Mouse (Mus musculus) small intestine, adult 2 months (tissue): ENCODE results near the gene Phgr1.

Experiments used
- CTCF ChIP-seq: fragments of 200-500 bp; IDR thresholded peaks from 2 replicates; pipeline ENCODE4 v1.5.1; 2012; ENCODE audit warnings: low read depth, mild to moderate bottlenecking, control low read depth, inconsistent platforms, low read length, moderate library complexity, mixed read lengths; ENCODE audit not compliant: insufficient replicate concordance, insufficient read length; ENCODE audit errors: extremely low read depth
- POLR2A ChIP-seq: fragments of 200-500 bp; IDR thresholded peaks from 2 replicates; pipeline ENCODE4 v1.6.1; 2012; ENCODE audit warnings: low read depth, mild to moderate bottlenecking, control low read depth, inconsistent platforms, low read length, moderate library complexity

- TF ChIP-seq CTCF (0 out of 2 replicates have a peak, but pooled peaks have one; percentile 4), POLR2A (peak; percentile 47; the same call in 1 of the 2 replicates)
These were observed 7.2 kb downstream of the Phgr1 start, which contains the start of gene Disp2 for GRCm38 (mm10) chr2:118779504-118780480.
